Mouse (Mus musculus) MEL (cell line): ENCODE measurements around the gene Ovca2. TPM values are rescaled to one million over a fixed set of nuclear protein-coding genes. Genes with fewer than 3 reads are reported as not detected.

Source experiments
- DNase-seq: peaks from one replicate; pipeline ENCODE4 v3.0.0; 2011; ENCODE audit warnings: low read depth, low spot score
- H3K27ac ChIP-seq: 2 replicates; pipeline ENCODE4 v1.5.1; 2012; ENCODE audit warnings: low read depth, mild to moderate bottlenecking, control low read depth, low read length, moderate library complexity; ENCODE audit not compliant: control insufficient read depth
- H3K27me3 ChIP-seq, 2 experiments: fragments of 150-350 bp in 1 of 2; sonication (generic) in 1 of 2; 2 replicates each; pipeline ENCODE4 v1.6.1; 2012; ENCODE audit warnings: low read length in 2 of 2, mild to moderate bottlenecking in 2 of 2, improper control_type of control experiment in 1 of 2, moderate library complexity in 1 of 2; ENCODE audit not compliant: insufficient read depth in 2 of 2, control insufficient read depth in 1 of 2
- H3K36me3 ChIP-seq, 2 experiments: 2 replicates each; pipeline ENCODE4 v1.6.1; 2012 to 2014; ENCODE audit warnings: low read length in 2 of 2, improper control_type of control experiment in 1 of 2, inconsistent platforms in 1 of 2, mild to moderate bottlenecking in 1 of 2; ENCODE audit not compliant: insufficient read depth in 2 of 2, control insufficient read depth in 1 of 2
- H3K4me1 ChIP-seq, 2 experiments: fragments of 150-350 bp in 1 of 2; sonication (generic) in 1 of 2; 2 replicates each; pipeline ENCODE4 v1.6.1; 2012; ENCODE audit warnings: low read length in 2 of 2, improper control_type of control experiment in 1 of 2, mild to moderate bottlenecking in 1 of 2; ENCODE audit not compliant: insufficient read depth in 2 of 2, control insufficient read depth in 1 of 2
- H3K4me3 ChIP-seq, 2 experiments: fragments of 150-350 bp in 1 of 2; sonication (generic) in 1 of 2; 2 replicates each; pipeline ENCODE4 v1.5.1; 2012; ENCODE audit warnings: low read depth in 2 of 2, low read length in 2 of 2, mild to moderate bottlenecking in 2 of 2, moderate library complexity in 2 of 2, control low read depth in 1 of 2, improper control_type of control experiment in 1 of 2; ENCODE audit not compliant: control insufficient read depth in 1 of 2, insufficient read depth in 1 of 2
- H3K79me2 ChIP-seq: 2 replicates; pipeline ENCODE4 v1.6.1; 2012; ENCODE audit warnings: mild to moderate bottlenecking, low read length, moderate library complexity; ENCODE audit not compliant: control insufficient read depth, poor library complexity, insufficient read depth
- H3K9ac ChIP-seq: 2 replicates; pipeline ENCODE4 v1.6.1; 2012; ENCODE audit warnings: low read depth, mild to moderate bottlenecking, control low read depth, low read length, moderate library complexity; ENCODE audit not compliant: control insufficient read depth, poor library complexity, severe bottlenecking
- H3K9me3 ChIP-seq: fragments of 150-350 bp; sonication (generic); replicated peaks from 2 replicates; pipeline ENCODE4 v1.6.1; 2012; ENCODE audit warnings: mild to moderate bottlenecking, low read length, improper control_type of control experiment, moderate library complexity; ENCODE audit not compliant: insufficient read depth
- CHD1 ChIP-seq: IDR thresholded peaks from 2 replicates; pipeline ENCODE4 v1.6.1; 2012; ENCODE audit warnings: low read depth, mild to moderate bottlenecking, inconsistent platforms, low read length, improper control_type of control experiment
- E2F4 ChIP-seq: IDR thresholded peaks from 2 replicates; pipeline ENCODE4 v1.6.1; 2011; ENCODE audit warnings: low read depth, low read length, improper control_type of control experiment, borderline replicate concordance
- EP300 ChIP-seq, 2 experiments: IDR thresholded peaks; 2 replicates each; pipeline ENCODE4 v1.6.1; 2011; ENCODE audit warnings: improper control_type of control experiment in 2 of 2, low read length in 2 of 2, low read depth in 1 of 2, mild to moderate bottlenecking in 1 of 2
- ETS1 ChIP-seq: IDR thresholded peaks from 2 replicates; pipeline ENCODE4 v1.6.1; 2012; ENCODE audit warnings: low read depth, mild to moderate bottlenecking, inconsistent platforms, low read length, improper control_type of control experiment, moderate library complexity
- GATA1 ChIP-seq: IDR thresholded peaks from 2 replicates; pipeline ENCODE4 v1.6.1; 2011; ENCODE audit warnings: low read depth, low read length, improper control_type of control experiment
- HCFC1 ChIP-seq: IDR thresholded peaks from 2 replicates; pipeline ENCODE4 v1.6.1; 2012; ENCODE audit warnings: low read depth, mild to moderate bottlenecking, inconsistent platforms, low read length, improper control_type of control experiment, moderate library complexity
- JUND ChIP-seq: IDR thresholded peaks from 2 replicates; pipeline ENCODE4 v1.6.1; 2011; ENCODE audit warnings: low read depth, mild to moderate bottlenecking, improper control_type of control experiment, low read length
- KAT2A ChIP-seq: conservative IDR thresholded peaks from 2 replicates; pipeline ENCODE4 v1.6.1; 2012; ENCODE audit warnings: low read depth, low read length, improper control_type of control experiment, inconsistent platforms
- MAFK ChIP-seq: IDR thresholded peaks from 2 replicates; pipeline ENCODE4 v1.6.1; 2011; ENCODE audit warnings: low read depth, mild to moderate bottlenecking, low read length, improper control_type of control experiment, borderline replicate concordance
- MAX ChIP-seq: IDR thresholded peaks from 2 replicates; pipeline ENCODE4 v1.6.1; 2011; ENCODE audit warnings: low read length, improper control_type of control experiment
- MXI1 ChIP-seq: IDR thresholded peaks from 2 replicates; pipeline ENCODE4 v1.6.1; 2011; ENCODE audit warnings: mild to moderate bottlenecking, low read depth, low read length, improper control_type of control experiment
- MYB ChIP-seq: IDR thresholded peaks from 2 replicates; pipeline ENCODE4 v1.6.1; 2011; ENCODE audit warnings: mild to moderate bottlenecking, low read depth, low read length, improper control_type of control experiment
- MYC ChIP-seq: IDR thresholded peaks from 2 replicates; pipeline ENCODE4 v1.6.1; 2011; ENCODE audit warnings: low read depth, mild to moderate bottlenecking, low read length, improper control_type of control experiment, moderate library complexity
- POLR2AphosphoS2 ChIP-seq: IDR thresholded peaks from 2 replicates; pipeline ENCODE4 v1.6.1; 2011; ENCODE audit warnings: low read length, improper control_type of control experiment
- SIN3A ChIP-seq: IDR thresholded peaks from 2 replicates; pipeline ENCODE4 v1.6.1; 2012; ENCODE audit warnings: low read length, improper control_type of control experiment, inconsistent platforms
- TAL1 ChIP-seq: IDR thresholded peaks from 2 replicates; pipeline ENCODE4 v1.6.1; 2012; ENCODE audit warnings: mild to moderate bottlenecking, inconsistent platforms, low read length, moderate library complexity, mixed read lengths
- TBP ChIP-seq: IDR thresholded peaks from 2 replicates; pipeline ENCODE4 v1.8.0; 2011; ENCODE audit warnings: low read depth, low read length, improper control_type of control experiment
- UBTF ChIP-seq: IDR thresholded peaks from 2 replicates; pipeline ENCODE4 v1.6.1; 2012; ENCODE audit warnings: low read depth, mild to moderate bottlenecking, inconsistent platforms, low read length, improper control_type of control experiment, moderate library complexity, borderline replicate concordance; ENCODE audit not compliant: insufficient read depth
- ZC3H11A ChIP-seq: IDR thresholded peaks from 2 replicates; pipeline ENCODE4 v1.6.1; 2012; ENCODE audit warnings: low read depth, mild to moderate bottlenecking, inconsistent platforms, low read length, improper control_type of control experiment
- ZNF384 ChIP-seq: IDR thresholded peaks from 2 replicates; pipeline ENCODE4 v1.6.1; 2012; ENCODE audit warnings: low read depth, mild to moderate bottlenecking, inconsistent platforms, low read length, improper control_type of control experiment
- polyA plus RNA-seq, 2 experiments: library from polyadenylated mRNA; stranded (reverse) in 1 of 2; unstranded in 1 of 2; fragments of >175 nt in 1 of 2; fragments of >200 nt in 1 of 2; gene quantifications; 2 replicates each; pipeline versions ENCODE4 v1.2.1 to v1.2.4; 2012; ENCODE audit warnings: low replicate concordance in 2 of 2, low read depth in 1 of 2; ENCODE audit not compliant: insufficient read length in 2 of 2, insufficient read depth in 1 of 2, missing spikeins in 1 of 2
- total RNA-seq: library from RNA; depleted of rRNA; stranded (reverse); fragments of 300-350 nt; gene quantifications from 2 replicates; pipeline ENCODE4 v1.2.3, GENCODE M21; 2012

The Ovca2 gene
- total and polyA plus RNA-seq, 3 experiments: 23.1 to 33.1 TPM; not detected in 1

DNA sequence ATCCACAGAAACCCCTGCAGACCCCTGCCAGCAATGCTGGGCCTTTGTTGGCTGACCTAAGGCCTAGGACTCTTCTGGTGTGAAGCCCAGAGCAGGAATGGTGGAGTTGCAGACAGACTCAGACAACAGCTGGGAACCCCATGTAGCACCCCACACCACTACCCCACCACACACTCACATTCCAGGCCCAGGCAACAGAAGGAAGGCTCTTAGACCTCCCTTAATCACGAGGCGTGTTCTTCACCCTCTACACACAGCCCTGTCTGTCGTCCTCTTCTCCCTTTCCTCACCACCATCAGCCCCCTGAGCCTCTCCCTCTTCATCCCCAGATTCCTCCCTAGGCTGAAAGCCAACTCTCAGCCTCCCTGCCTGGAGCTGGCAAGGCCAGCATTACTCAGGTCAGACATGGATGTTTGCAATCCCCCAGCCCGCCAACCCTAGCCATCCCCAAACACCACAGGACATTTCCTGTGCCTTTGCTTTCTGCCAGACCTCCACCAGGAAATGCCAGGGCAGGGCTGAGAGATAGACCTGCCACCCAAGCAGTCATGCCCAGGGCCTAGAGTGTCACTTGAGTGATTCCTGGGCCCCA, 17.1 kb downstream of the Ovca2 start:
- H3K9me3 ChIP-seq: no peaks in the 10 kb centered on the region
- H3K36me3 ChIP-seq: peaks cover 0 to 12% of the 10 kb centered on the region in 2 experiments; a peak in 2 of 4 replicates
- H3K27me3 ChIP-seq: no peaks in the 10 kb centered on the region
- no peak for DNase-seq
- H3K4me1 ChIP-seq: peaks cover 0 to 14% of the 10 kb centered on the region in 2 experiments; a peak in 2 of 4 replicates
- no peak overlapping the region for H3K27ac ChIP-seq
- no peak for TF ChIP-seq MYC
- no peak for TF ChIP-seq MAFK
- TF ChIP-seq EP300 (IDR thresholded peaks at IDR 0.05; ENCODE audit: low read depth in 1 of 2, low read length in 2 of 2): no peak
- no peak for TF ChIP-seq UBTF
- TF ChIP-seq MYB: no peak
- TF ChIP-seq TBP: no peak
- TF ChIP-seq GATA1: no peak
- TF ChIP-seq ZNF384: no peak
- no peak for TF ChIP-seq KAT2A
- no peak for TF ChIP-seq E2F4
- no peak for TF ChIP-seq JUND
- TF ChIP-seq POLR2AphosphoS2: no peak
- no peak for TF ChIP-seq ZC3H11A
- TF ChIP-seq SIN3A: no peak
- TF ChIP-seq HCFC1: no peak
- TF ChIP-seq TAL1: no peak
- TF ChIP-seq MXI1: no peak
- TF ChIP-seq CHD1: no peak
- TF ChIP-seq, all 39 proteins: peak for 0
- H3K9ac ChIP-seq: no peak overlapping the region
- no peak overlapping the region for H3K4me3 ChIP-seq
- peaks cover 8% of the 10 kb centered on the region; the same call in 1 of the 2 replicates for H3K79me2 ChIP-seq

GRCm38 (mm10) chr11:75160954-75161353, 17.7 kb downstream of the Ovca2 start:
- TF ChIP-seq POLR2AphosphoS2: no peak
- TF ChIP-seq SIN3A: no peak
- no peak for TF ChIP-seq MAX
- no peak for TF ChIP-seq ZNF384
- no peak for TF ChIP-seq ETS1
- H3K27ac ChIP-seq: no peak overlapping the region
- H3K36me3 ChIP-seq: peaks cover 0 to 12% of the 10 kb centered on the region in 2 experiments; a peak in 2 of 4 replicates

More at GRCm38 (mm10) chr11:75160954-75161353, 17.7 kb downstream of the Ovca2 start:
- Histone ChIP-seq H3K79me2 (peaks cover 6% of the 10 kb centered on the region; the same call in 1 of the 2 replicates), H3K4me3 (no peak overlapping the region), H3K9me3 (no peaks in the 10 kb centered on the region), H3K27me3 (no peaks in the 10 kb centered on the region), H3K4me1 (peaks cover 0 to 14% of the 10 kb centered on the region in 2 experiments; a peak in 2 of 4 replicates), H3K9ac (no peak overlapping the region)
- DNase-seq: no peak
